Mouse (Mus musculus): ENCODE measurements at regions not wholly inside any gene's neighbourhood (a gene's known extent, or its start where the extent isn't known, plus 50 kb on each side); places are given as distances from the start of the nearest gene placed in this dataset.
A peak's percentile ranks its signal among the peaks of the same experiment; 100 is the strongest.

- DNase-seq (ENCODE audit: low spot score) = no peak
These were observed 204.3 kb downstream of the Hhipl2 start for GRCm38 (mm10) chr1:183622341-183622740.

GRCm38 (mm10) chr1:183624266-183624665, 206.3 kb downstream of the Hhipl2 start:
- DNase-seq (ENCODE audit: low spot score) = no peak

- DNase-seq (ENCODE audit: low spot score) = no peak
These were observed 215.8 kb downstream of the Hhipl2 start for GRCm38 (mm10) chr1:183633810-183634209.

DNA sequence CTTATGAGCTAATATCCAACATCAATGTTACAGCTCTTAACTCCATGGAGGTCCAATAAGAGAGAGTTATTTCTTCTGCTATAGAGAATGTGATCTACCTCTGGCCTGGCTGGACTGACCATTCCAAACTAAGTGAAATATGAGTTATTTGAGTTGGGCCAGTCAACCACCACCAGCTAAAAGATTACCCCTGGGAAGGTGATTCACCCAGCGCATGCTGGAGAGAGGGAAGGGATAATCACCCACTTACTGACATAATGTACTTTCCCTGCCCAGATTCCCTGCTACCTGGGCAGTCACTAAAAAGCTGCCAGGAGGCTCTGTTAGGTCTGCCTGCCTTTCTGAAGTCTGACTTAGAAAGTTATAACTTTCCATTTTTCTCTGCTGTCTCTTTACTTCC, 216.8 kb downstream of the Hhipl2 start:
- DNase-seq (ENCODE audit: low spot score) = no peak

- no peak for DNase-seq (ENCODE audit: low spot score)
These were observed 219.2 kb downstream of the Hhipl2 start for GRCm38 (mm10) chr1:183637214-183637613.

GRCm38 (mm10) chr1:183639332-183639731, 221.3 kb downstream of the Hhipl2 start:
- DNase-seq (ENCODE audit: low spot score) = no peak

- no peak for DNase-seq (ENCODE audit: low spot score)
These were observed 222.6 kb downstream of the Hhipl2 start for GRCm38 (mm10) chr1:183640568-183640967.

DNA sequence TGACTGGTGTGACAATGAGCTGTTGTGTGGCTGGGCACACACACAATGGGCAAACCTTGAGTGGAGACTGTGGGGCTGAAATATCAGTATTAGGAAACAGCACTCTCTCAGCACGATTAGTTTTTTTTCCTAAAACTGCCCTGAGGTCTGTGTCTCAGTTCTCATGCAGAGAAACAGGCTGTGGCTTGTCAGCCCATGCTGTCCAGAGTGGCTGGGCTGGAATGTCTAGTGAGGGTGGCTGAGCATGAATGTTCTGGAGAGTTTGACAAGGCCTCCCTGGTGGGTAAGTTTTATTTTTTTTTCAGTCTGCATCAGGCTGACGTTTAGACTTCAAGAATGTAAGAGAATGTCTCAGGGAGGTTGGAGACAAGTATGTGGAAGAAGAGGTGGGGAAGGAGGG, 226.0 kb downstream of the Hhipl2 start:
- DNase-seq (ENCODE audit: low spot score) = no peak

- peak; percentile 8 for DNase-seq (ENCODE audit: low spot score)
These were observed 235.9 kb downstream of the Hhipl2 start for GRCm38 (mm10) chr1:183653878-183654277.

DNA sequence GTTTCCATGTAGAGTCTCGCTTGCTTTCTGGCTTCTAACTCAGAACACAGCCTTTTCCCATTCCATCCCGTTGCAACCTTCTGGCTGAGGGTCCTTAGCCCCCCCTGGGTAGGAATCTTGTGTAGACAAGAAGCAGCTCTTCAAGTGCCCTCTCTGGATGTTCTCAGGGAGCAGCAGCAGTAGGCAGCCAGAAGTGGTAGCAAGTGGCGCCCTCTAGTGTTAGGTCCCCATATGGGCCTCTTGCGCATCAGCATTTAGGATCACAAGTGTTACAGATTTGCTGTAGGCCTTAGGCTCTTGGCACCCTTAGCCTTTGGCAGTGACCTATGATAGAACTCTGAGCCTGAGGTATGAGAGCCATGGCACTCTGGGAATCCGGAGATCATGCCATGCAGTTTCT, 239.0 kb downstream of the Hhipl2 start:
- DNase-seq (ENCODE audit: low spot score) = peak; percentile 75

GRCm38 (mm10) chr1:183660541-183660940, 242.5 kb downstream of the Hhipl2 start:
- no peak for DNase-seq (ENCODE audit: low spot score)

DNA sequence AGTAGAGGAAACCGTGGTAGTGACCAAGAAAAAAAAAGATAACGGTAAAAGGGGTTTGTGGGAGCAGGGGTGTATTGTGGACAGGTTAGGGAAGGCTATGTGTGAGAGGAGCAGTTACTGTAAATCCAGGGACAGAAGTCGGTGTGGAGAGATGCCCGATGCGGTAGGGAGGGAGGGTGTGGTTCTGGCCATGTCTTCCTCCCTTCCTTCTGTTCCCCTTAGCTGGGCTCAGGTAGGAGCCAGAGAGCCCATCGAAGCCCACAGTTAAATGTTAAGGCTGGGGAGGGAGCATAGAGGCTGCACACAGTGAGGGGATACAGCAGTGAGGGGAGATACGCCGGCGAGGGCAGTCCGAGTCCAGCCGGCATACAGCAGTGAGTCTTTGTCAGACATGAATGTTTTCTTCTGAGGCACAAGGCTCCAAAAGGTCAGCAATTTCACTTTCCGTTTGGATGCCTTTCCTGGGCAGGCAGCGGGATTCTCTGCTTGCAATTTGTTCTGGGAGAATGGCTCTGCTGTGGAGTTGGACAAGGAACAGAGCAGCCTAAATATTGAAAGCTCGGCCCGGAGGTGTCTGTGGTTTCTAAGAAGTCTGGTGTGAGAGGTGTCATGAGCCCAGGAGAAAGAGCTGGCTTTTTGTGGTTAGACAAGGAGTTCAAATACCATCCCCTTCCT, 244.5 kb downstream of the Hhipl2 start:
- no peak for DNase-seq (ENCODE audit: low spot score)

GRCm38 (mm10) chr1:183669271-183669670, 251.3 kb downstream of the Hhipl2 start:
- DNase-seq (ENCODE audit: low spot score) = no peak

GRCm38 (mm10) chr1:183669674-183670073, 251.7 kb downstream of the Hhipl2 start:
- no peak for DNase-seq (ENCODE audit: low spot score)

- DNase-seq (ENCODE audit: low spot score) = no peak
These were observed 252.5 kb downstream of the Hhipl2 start for GRCm38 (mm10) chr1:183670542-183670941.

DNA sequence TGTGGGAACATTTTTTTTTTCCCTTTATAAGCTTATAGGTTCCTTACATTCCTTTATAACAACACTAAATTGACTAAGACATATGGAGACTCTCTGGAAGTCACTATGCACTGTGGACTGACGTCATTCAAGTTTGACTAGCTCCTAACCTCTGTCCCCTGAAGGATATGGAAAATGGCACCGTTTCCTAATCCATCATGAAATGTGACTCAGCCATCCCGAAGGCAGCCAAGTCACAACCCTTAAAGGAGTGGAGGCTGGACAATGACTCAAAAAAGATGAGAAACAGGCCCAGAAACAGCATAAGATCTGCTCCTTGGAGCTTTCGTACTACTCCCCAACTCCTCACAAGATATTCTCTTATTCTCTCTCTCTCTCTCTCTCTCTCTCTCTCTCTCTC, 253.5 kb downstream of the Hhipl2 start:
- peak; percentile 68 for DNase-seq (ENCODE audit: low spot score)

DNA sequence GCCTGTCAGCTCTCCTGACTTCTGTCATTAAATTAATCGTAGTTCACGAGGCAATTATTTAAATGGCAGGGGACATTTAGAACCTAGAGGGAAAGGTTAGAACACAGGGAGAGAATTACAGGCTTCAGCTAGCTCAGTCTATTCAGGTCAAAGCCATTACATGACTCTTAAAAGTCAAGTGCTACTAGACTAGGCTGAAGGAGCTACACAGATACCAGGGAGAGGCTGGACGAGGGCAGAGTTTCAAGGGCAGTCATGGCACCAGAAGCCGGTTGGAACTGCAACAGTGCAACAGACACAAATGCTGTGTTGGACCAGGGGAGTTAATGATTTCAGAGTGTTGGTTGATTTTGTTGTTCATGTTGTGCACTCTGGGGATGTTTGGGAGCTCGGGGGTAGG, 254.5 kb downstream of the Hhipl2 start:
- no peak for DNase-seq (ENCODE audit: low spot score)

- DNase-seq (ENCODE audit: low spot score) = no peak
These were observed 259.6 kb downstream of the Hhipl2 start for GRCm38 (mm10) chr1:183677585-183677984.

DNA sequence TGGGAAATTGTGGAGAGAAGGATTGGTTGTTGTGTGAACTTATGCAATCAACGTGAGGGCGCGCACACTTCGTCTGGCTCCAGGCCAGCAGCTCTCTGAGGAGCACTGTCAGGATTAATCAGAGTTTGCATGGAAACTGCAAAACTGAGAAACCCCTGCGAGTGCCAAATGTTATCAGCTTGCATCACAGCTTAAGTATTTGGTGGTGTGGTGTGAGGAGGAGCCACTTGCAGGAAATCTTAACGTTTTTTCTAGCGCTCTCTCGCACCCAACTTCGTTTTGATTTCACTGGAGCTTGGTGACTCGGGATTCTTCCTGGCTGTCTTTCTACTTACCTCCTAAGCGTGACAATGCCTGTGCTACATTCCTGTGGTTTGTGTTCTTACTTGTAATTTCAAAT, 261.9 kb downstream of the Hhipl2 start:
- peak; percentile 67 for DNase-seq (ENCODE audit: low spot score)

DNA sequence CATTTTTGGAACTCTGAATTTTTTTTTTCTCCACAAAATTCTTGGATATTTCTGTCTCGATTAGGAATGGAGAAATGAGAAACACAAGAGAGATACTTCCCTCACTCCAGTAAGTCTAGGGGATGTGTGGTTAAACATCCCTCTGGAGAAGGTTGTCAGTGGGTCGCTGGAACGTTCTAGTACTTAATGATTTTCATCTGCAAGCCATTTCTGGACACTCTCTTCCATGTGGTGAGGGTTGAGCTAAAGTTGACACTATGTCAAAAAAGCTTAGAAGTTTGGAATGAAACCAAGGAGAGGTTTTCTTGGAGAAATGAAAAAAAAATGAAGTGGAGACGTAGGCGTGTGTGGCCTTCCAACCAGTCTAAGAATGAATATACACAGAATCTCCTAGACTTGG, 268.0 kb downstream of the Hhipl2 start:
- DNase-seq (ENCODE audit: low spot score) = peak; percentile 20

DNA sequence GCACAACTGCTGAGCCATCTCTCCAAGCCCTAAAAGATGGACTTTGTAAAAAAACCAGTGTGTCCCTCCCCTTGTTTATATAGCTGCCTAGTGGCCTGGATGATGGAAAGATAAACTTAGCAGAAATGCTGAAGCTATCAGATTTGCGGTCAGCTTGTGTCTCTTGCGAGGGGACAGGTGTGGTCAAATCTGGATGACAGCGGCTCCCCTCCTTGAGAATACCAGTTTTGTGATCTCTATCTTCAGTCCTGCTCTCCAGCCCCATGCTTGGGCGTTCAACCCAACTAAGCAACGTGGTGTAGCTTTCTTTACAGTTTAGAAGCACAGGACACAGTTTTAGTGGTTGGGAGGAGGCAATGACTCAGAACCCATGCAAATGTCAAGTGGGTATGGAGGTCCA, 274.7 kb downstream of the Hhipl2 start:
- no peak for DNase-seq (ENCODE audit: low spot score)

- no peak for DNase-seq (ENCODE audit: low spot score)
These were observed 281.3 kb downstream of the Hhipl2 start for GRCm38 (mm10) chr1:183699284-183699683.

- no peak for DNase-seq (ENCODE audit: low spot score)
These were observed 284.9 kb downstream of the Hhipl2 start for GRCm38 (mm10) chr1:183702888-183703287.

DNA sequence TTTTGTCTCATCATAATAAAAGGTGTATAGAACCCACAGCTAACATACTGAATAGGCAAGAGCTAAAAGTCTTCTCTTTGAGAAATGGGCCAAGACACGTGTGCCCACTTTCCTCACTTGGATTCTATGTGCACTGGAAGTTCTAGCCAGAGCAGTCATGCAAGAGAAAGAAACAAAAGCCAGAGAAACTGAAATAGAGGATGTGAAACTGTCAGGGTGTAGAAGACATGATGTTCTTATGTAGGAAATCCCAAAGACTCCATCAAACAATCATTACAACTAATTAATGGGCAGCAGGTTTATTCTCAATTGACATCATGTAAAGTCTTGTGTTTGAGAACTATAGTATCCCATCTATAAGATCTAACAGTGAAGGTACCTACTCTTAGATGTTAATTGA, 294.9 kb downstream of the Hhipl2 start:
- DNase-seq (ENCODE audit: low spot score) = no peak
